Mouse (Mus musculus): ENCODE results near the gene Olfr855. TPM values are rescaled to one million over a fixed set of nuclear protein-coding genes. Genes with fewer than 3 reads are reported as not detected.

The Olfr855 gene
- not detected in 2 replicates for polyA plus RNA-seq (2015; fragmentation: Nextera tagmentation; extraction: Ambion mirVana)

DNA sequence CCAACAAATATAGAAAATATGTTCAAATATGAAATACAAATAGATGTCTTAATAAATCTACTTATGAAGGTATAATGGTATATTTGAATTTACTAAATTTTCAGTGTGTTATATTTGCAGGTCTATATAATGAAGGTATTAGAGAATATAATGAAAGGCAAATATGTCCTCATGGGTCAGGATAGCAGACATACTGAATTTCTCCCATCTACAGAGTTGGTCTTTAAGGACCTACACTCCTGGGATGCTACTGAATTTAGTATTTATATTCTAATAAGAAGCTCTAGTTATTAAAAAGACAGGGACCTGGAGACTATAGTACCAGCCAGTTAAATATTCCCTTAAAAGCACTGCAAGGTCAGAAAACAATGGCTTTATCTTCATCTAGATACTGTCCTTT is at the start of gene Olfr855:
Olfr855 (plus strand) TSS at position 301 of the 400 bp plus-strand sequence.
- H3K9ac ChIP-seq, result no peak within 1 kb of the TSS

DNA sequence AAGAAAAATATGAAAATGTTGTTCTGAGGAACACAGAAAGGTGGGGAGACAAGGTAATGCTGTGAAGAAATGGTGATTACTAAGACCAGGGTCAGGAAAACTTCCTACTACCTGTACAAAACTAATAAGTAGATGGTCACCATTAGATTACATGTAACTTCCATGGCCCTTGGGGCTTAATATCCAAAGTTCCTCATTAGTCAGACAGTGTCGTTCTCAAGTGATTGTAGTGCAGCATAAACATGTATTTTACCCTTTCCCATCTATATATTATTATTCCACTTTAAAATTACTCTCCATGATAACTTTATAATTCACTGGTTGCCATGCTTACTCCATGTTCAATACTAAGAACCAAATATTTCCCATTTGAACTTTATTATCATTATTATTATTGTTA is 41.4 kb upstream of the Olfr855 start, which contains the start of gene Olfr853:
Olfr853 (minus strand) TSS at position 101 of the 400 bp plus-strand sequence.
- no peaks in the 10 kb centered on the region for H3K4me1 ChIP-seq
- H3K4me3 ChIP-seq, result no peak within 1 kb of the TSS
- H3K27me3 ChIP-seq, result no peaks in the 10 kb centered on the region
- no peak for ATAC-seq (ENCODE audit: low FRiP score, low read depth)
- 91% methylated on average over 1 of the region's 1 CpGs for WGBS
- no peaks in the 10 kb centered on the region for H3K36me3 ChIP-seq
- H3K9me3 ChIP-seq, result no peaks in the 10 kb centered on the region
- H3K4me2 ChIP-seq (replicated peaks), result no peak within 1 kb of the TSS
- H3K27ac ChIP-seq, result no peak within 1 kb of the TSS
- no peak within 1 kb of the TSS for H3K9ac ChIP-seq

More for the DNA sequence above, at the start of gene Olfr855:
- Histone ChIP-seq H3K4me3 (no peak within 1 kb of the TSS), H3K4me1 (no peaks in the 10 kb centered on the region), H3K27ac (no peak within 1 kb of the TSS), H3K4me2 (replicated peaks) (no peak within 1 kb of the TSS), H3K9me3 (no peaks in the 10 kb centered on the region), H3K27me3 (no peaks in the 10 kb centered on the region), H3K36me3 (no peaks in the 10 kb centered on the region)
- ATAC-seq (ENCODE audit: low FRiP score, low read depth), result no peak

DNA sequence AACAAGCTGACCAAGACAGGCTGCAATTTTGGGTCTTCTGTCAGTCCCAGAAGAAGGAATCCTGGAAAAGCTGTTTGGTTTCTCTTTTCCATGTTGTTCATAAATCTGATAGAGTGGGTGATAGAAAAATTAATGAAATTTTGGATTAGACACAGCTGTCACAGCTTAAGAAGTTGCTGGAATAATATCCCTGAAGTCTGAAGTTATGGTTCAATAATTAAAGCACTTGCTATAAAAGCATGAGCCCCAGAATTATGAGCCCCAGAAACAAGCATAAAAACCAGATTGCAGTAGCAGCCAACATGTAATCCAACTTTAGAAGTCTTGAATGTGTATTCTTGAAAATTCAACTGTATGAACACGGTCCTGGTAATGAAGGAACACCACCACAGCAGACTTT is 15.1 kb upstream of the Olfr855 start, which contains the start of gene Olfr854:
Olfr854 (minus strand) TSS at position 101 of the 400 bp plus-strand sequence.
- H3K9me3 ChIP-seq, result peaks cover under 1% of the 10 kb centered on the region
- H3K9ac ChIP-seq, result no peak within 1 kb of the TSS
- ATAC-seq (ENCODE audit: low FRiP score, low read depth), result no peak
- no peaks in the 10 kb centered on the region for H3K27me3 ChIP-seq
- 69% methylated on average over 1 of the region's 1 CpGs for WGBS
- H3K4me3 ChIP-seq, result no peak within 1 kb of the TSS
- H3K36me3 ChIP-seq, result no peaks in the 10 kb centered on the region
- no peaks in the 10 kb centered on the region for H3K4me1 ChIP-seq
- no peak within 1 kb of the TSS for H3K27ac ChIP-seq
- no peak within 1 kb of the TSS for H3K4me2 ChIP-seq (replicated peaks)

DNA sequence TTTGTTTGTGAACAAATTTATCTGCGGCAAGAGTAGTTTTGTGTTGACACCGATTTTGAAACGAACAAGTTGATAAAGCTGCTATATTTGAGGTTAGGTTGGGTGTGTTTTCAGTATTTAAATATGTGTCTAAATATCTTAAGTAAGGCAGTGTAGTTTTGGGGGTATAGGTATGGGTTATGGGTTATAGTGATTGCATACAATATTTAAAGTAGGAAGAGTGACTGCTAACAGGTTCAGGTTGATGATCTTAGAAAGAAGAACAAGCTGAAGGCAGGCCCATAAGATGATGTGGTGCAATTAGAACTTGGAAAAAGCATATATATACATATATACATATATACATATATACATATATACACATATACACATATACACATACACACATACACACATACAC is 38.9 kb downstream of the Olfr855 start:
- Histone ChIP-seq H3K4me3 (no peak overlapping the region), H3K9ac (no peak overlapping the region), H3K4me2 (replicated peaks) (no peak overlapping the region), H3K27ac (no peak overlapping the region), H3K4me1 (no peaks in the 10 kb centered on the region), H3K9me3 (no peaks in the 10 kb centered on the region), H3K36me3 (peaks cover 10% of the 10 kb centered on the region; the same call in 1 of the 2 replicates), H3K27me3 (no peaks in the 10 kb centered on the region)
- 95% methylated on average over 3 of the region's 3 CpGs for WGBS
- no peak for ATAC-seq (ENCODE audit: low FRiP score, low read depth)

DNA sequence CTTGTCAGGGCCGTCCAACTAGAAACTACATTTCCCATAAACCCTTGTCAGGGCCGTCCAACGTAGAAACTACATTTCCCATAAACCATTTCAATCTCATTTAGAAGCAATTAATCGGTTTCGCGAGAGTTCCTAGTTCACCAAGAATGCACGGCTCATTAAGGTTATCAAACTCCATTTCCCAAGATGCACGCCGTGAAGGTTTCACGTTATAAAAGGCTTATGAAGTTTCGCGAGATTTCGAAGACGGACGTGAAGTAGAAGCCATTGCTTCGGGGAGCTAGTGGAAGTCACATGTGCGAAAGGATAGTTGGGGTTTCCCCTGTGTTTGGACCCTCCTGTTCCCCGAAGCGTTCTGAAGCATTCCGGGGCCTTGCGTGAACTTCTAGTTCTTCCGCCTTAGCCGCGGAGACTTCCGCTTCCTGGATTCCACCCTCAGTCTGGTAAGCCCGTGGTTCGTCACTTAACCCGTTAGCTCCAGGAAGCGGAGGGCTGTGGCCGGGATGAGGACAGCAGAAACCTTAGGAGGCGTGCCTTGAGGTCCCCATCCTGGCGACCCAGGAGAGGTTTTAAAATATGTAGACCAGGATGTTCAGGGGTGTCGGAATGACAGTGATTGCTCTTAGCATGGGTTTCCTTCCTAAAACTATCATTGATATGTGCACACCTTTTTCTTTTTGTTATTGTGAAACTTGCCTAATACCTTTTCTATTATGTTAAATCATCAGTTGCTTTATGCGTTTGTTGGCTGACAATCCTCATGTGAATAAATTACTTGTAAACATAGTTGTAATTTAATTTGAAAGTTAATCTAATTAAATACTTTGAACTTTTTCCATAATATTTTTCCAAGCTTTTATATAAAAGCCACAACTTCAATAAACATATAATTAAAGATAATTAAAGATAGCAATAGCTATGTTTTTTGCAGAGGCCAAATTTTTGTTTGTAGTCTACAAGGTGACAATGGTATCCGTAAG is 39.7 kb downstream of the Olfr855 start, which contains the start of gene Zfp317:
Zfp317 (plus strand) TSS at position 260 of the 980 bp plus-strand sequence.
- Histone ChIP-seq H3K36me3 (peaks cover 12% of the 10 kb centered on the region; the same call in 1 of the 2 replicates), H3K27me3 (no peaks in the 10 kb centered on the region), H3K9me3 (no peaks in the 10 kb centered on the region), H3K4me3 (peak within 1 kb of the TSS; percentile 60), H3K27ac (peak within 1 kb of the TSS; percentile 79; the same call in 1 of the 2 replicates), H3K4me2 (replicated peaks) (peak within 1 kb of the TSS; percentile 55), H3K4me1 (no peaks in the 10 kb centered on the region), H3K9ac (peak within 1 kb of the TSS; percentile 73)
- peak; percentile 98 for ATAC-seq (ENCODE audit: low FRiP score, low read depth)
- WGBS, result 2% methylated on average over 35 of the region's 35 CpGs

DNA sequence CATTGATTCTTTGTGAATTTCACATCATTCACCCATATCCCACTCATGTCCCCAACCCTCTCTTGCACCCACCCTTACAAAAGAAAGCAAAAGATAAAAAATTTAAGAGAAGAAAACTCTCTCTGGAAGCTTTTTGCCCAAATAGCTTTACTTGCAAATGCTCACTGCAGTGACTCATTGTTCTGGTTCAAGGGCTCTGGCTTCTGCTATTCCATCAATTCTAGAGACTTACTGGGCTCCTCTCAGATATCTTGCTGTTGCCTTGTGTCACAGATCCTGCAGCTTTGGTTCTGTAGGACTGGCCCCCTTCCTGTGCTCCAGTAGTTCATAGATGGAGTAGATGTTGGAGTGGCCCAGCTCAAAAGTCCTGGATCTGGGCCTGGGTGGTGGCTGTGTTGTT is 47.2 kb downstream of the Olfr855 start:
- Histone ChIP-seq H3K36me3 (peaks cover 31% of the 10 kb centered on the region), H3K27me3 (no peaks in the 10 kb centered on the region), H3K4me3 (no peak overlapping the region), H3K27ac (no peak overlapping the region), H3K9me3 (no peaks in the 10 kb centered on the region), H3K4me2 (replicated peaks) (no peak overlapping the region), H3K4me1 (no peaks in the 10 kb centered on the region), H3K9ac (no peak overlapping the region)
- no peak for ATAC-seq (ENCODE audit: low FRiP score, low read depth)

Other genes with a start within 250 kb of the Olfr855 start
- not detected in 2 replicates for gene Olfr845, start 246.2 kb upstream of the Olfr855 start, polyA plus RNA-seq (2015; fragmentation: Nextera tagmentation; extraction: Ambion mirVana)
- not detected in 2 replicates for gene Olfr846, start 218.6 kb upstream of the Olfr855 start, polyA plus RNA-seq (2015; fragmentation: Nextera tagmentation; extraction: Ambion mirVana)
- gene Olfr847, start 203.9 kb upstream of the Olfr855 start, polyA plus RNA-seq (2015; fragmentation: Nextera tagmentation; extraction: Ambion mirVana), result not detected in 2 replicates
- not detected in 2 replicates for gene Olfr849, start 142.4 kb upstream of the Olfr855 start, polyA plus RNA-seq (2015; fragmentation: Nextera tagmentation; extraction: Ambion mirVana)
- not detected in 2 replicates for gene Olfr850, start 104.4 kb upstream of the Olfr855 start, polyA plus RNA-seq (2015; fragmentation: Nextera tagmentation; extraction: Ambion mirVana)
- not detected in 2 replicates for gene Olfr851, start 89.3 kb upstream of the Olfr855 start, polyA plus RNA-seq (2015; fragmentation: Nextera tagmentation; extraction: Ambion mirVana)
- not detected in 2 replicates for gene Olfr853, start 41.5 kb upstream of the Olfr855 start, polyA plus RNA-seq (2015; fragmentation: Nextera tagmentation; extraction: Ambion mirVana)
- gene Olfr854, start 15.2 kb upstream of the Olfr855 start, polyA plus RNA-seq (2015; fragmentation: Nextera tagmentation; extraction: Ambion mirVana), result not detected in 2 replicates
- 32.8 and 33.4 TPM in 2 replicates for gene Zfp317, start 39.5 kb downstream of the Olfr855 start, polyA plus RNA-seq (2015; fragmentation: Nextera tagmentation; extraction: Ambion mirVana)
- not detected in 2 replicates for gene Olfr857, start 126.8 kb downstream of the Olfr855 start, polyA plus RNA-seq (2015; fragmentation: Nextera tagmentation; extraction: Ambion mirVana)
- not detected in 2 replicates for gene Olfr58, start 197.7 kb downstream of the Olfr855 start, polyA plus RNA-seq (2015; fragmentation: Nextera tagmentation; extraction: Ambion mirVana)
- not detected in 2 replicates for gene Olfr859, start 222.3 kb downstream of the Olfr855 start, polyA plus RNA-seq (2015; fragmentation: Nextera tagmentation; extraction: Ambion mirVana)

Data from limb, embryonic 13.5 days (tissue).